Mouse (Mus musculus) gastrocnemius, postnatal 4 days (tissue): ENCODE measurements around the gene Prkar1b. TPM values are rescaled to one million over a fixed set of nuclear protein-coding genes. Genes with fewer than 3 reads are reported as not detected.

Experiments
- DNase-seq, 2 experiments: peaks; one replicate each; pipeline ENCODE4 v3.0.0; 2021 to 2022; ENCODE audit warnings: low spot score in 2 of 2, mixed read lengths in 2 of 2
- long read RNA-seq, 2 experiments: library from polyadenylated mRNA; stranded (forward); transcript quantifications; one replicate each; pipeline ENCODE4 v2.0.0; 2021
- total RNA-seq, 2 experiments: library from RNA; stranded (reverse); gene quantifications; 2 replicates each; pipeline ENCODE4 v1.2.3; 2021

The Prkar1b gene
- total RNA-seq: 1 to 10 TPM; 3.9 to 5.1 TPM
- long read RNA-seq, experiment 1, partial matches to known transcripts: 1 of 6 reads
- long read RNA-seq, experiment 1, other reads (novel, unspliced or antisense): 2 of 6 reads
- long read RNA-seq, experiment 2, partial matches to known transcripts: 0 of 4 reads
- long read RNA-seq, experiment 2, other reads (novel, unspliced or antisense): 0 of 4 reads

DNA sequence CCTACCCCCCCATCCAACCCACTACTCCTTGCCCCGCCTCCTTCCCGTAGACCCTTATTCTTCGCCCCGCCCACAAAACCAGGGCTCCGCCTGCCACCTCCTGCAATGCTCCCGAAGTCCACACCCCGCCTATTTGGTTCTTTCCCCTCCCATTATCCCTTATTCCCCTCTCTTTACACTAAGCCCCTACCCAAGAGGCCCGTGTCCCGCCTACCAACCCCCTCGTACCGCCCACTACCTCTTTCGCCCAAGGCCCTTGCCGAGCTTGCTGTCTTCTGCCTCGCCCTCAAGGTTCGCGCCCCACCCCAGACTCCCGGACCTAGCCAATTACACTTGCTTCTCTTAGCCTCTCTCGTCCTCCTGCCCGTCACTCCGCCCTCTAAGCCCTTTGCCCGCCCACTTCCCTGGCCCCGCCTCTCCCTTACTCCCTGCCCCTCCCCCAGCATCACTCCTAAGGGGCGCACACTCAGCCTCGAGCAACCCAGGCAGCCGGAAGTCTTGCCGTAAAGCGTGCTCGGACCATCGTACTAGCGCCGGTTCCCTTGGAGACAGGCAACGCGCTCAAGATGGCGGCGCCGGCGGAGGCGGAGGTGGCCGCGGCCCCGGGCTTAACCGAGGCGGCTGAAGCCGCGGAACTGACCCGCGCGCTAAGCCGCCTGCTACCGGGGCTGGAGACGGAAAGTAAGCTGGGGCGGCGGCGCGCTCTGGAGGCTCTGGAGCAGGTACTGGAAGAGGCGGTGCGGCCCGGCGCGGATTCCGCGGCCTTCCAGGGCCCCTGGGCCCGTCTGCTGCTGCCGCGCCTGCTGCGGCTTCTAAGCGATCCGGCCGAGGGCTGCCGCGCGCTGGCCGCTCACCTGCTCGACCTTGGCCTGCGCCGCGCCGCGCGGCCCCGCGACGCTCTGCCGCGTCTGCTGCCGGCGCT lies at the start of gene Prkar1b, which contains the start of gene Dnaaf5:
Gene Prkar1b (minus strand): TSS at position 321 of the 922 bp plus-strand sequence.
Gene Dnaaf5 (plus strand): TSS at position 543 of the 922 bp plus-strand sequence.
- peak; percentile 91 to 95 for DNase-seq

DNA sequence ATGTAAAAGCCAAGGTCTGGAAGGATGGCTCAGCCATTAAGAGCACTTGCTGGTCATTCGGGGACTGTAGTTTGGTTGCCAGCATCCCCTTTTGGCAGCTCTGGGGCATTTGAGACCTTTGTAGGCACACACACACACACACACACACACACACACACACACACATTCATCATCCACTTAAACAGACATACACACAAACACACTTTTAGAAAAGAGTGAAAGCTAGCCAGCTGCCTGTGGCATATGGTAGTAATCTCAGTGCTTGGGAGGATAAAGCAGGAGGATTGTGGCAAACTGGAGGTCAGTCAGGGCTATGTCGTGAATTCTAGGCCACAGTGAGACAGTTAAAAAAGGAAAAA lies 49.8 kb upstream of the Prkar1b start:
- no peak for DNase-seq

DNA sequence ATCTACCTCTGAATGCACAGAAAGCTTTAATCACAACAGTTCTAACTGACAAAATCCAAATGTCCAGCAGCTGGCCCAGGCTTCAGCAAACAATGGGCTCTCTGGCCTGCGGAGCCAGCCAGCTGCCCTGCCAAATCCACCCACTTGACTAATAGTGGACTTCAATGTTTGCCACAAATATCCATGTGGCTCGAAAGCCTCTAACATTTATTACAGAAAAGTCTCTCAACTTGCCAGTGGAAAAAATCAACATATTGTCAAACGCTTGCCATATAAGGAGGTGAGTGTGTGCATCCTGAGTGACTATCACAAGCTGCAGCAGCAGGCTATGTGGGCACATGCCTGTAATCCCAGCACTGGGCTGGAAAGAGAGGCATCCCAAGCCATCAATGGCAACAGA lies 49.0 kb upstream of the Prkar1b start:
- no peak for DNase-seq

DNA sequence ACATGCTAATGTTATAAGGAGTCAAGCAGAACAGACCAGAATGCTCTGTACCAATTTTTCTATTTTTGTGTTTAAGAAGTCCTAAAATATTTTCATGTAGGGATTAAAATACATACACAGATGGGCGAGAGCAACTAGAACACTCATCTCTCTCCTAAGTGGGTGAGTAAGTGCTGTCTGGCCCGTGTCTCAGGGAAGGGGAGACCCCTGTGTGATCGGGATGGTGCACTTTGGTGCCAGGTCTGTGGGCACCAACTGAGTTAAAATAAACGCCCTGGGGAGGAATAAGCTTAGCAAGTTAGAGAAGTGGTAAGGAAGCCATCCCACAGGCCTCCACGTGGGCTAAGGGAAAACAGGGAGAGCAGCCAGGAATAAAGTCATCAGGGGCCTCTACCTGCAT lies 41.2 kb upstream of the Prkar1b start:
- no peak for DNase-seq

DNA sequence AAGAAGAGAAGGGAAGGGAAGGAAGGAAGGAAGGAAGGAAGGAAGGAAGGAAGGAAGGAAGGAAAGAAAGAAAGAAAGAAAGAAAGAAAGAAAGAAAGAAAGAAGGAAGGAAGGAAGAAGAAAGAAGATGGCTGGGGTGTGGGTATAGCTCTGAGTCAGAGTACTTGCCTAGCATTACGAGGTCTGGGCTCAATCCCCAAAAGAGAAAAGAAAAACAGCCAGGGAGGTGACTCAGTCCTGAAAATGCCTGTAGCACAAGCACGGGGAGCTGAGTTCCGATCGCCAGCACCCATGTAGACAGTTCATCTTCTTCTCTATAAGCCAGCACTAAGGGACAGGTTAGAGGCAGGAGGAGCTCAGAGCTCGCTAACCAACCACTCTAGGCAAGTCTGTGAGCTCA lies 39.9 kb upstream of the Prkar1b start:
- DNase-seq: no peak

DNA sequence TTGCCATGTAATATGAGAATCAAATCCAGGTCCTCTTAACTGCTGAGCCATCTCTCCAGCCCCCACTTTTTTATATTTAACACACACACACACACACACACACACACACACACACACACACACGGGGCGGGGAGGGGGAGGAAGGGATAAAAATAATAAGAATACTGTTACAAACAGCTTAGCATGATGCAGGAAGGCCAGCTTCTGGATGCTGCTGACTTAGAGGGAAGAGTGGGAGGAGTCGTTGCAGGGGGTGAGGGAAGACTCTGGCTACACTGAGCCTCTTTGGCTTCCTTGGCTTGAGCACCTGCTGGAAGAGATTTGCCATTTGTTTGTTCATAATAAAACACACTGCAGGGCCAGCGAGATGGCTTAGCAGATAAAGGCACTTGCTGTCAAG lies 35.1 kb upstream of the Prkar1b start:
- DNase-seq: no peak

DNA sequence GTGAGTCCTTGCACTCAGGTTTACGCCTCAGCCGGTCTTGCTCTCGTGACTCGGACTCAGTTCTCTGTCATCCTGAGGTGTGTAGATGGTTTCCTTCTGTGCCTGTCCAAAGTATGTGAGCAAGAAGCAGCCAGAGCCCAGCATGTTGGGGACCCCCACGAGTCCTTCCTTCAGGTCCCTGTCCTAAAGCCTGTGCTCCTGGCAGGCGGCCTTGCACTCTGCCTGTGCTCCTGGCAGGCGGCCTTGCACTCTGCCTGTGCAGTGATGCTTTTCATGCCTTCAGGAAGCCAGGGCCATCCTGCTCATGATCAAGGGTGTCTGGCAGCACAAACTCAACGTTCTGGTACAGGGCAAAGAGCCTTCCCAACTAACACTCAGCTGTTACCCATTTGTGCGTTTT lies 33.8 kb upstream of the Prkar1b start:
- no peak for DNase-seq

DNA sequence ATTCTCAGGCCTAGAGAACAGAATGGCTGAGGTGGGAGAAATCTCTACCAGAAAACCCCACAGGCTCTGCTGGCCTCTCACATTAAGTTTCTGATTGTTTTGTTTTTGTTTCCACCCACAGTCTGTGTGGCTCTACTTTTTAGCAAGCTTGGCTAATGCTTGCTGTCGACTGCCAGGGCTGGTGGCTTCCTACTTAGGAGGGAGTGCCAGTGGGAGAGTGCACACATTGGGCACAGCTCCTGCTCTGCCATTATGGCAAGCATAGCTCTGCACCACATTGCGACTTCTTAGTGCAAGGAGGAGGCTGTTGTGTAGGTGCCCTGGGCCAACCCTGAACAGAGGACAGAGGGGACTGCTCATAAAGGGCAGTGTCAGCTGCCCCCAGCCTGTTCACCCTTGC lies 33.3 kb upstream of the Prkar1b start:
- no peak for DNase-seq

DNA sequence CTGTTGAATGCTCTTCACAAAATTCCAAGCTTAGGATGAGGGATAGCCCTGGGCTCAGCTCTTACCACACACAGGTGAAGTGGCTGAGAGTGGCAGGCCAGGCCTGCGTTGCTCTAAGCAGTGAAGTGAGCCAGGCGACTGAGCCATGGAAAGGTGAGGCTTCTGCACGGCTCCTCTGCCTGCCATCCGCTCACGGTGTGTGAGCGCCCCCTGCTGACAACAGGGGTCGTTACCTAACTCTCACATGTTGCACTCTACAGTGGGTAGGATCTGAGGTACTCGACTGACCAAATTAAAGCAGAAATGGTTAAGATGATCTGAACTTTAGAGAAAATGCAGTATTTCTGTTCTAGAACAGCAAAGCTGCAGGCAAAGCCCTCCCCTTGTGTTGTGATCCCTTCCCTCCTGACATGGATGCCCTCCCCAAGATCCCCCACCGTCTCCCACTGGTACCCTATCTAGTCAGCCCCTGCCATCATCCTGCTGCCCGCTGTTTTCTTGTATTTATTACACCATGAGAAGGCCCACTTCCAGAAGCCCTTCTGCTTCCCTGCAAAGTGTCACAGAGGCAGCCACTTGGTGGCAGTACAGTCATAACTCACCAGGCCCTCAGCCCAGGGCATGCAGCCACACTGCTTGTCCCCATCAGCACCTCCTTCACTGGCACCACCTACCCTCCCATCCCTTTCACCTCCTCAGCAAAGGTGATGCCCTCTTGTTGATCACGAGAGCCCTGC lies 29.3 kb upstream of the Prkar1b start:
- peak; percentile 76 to 78 for DNase-seq

DNA sequence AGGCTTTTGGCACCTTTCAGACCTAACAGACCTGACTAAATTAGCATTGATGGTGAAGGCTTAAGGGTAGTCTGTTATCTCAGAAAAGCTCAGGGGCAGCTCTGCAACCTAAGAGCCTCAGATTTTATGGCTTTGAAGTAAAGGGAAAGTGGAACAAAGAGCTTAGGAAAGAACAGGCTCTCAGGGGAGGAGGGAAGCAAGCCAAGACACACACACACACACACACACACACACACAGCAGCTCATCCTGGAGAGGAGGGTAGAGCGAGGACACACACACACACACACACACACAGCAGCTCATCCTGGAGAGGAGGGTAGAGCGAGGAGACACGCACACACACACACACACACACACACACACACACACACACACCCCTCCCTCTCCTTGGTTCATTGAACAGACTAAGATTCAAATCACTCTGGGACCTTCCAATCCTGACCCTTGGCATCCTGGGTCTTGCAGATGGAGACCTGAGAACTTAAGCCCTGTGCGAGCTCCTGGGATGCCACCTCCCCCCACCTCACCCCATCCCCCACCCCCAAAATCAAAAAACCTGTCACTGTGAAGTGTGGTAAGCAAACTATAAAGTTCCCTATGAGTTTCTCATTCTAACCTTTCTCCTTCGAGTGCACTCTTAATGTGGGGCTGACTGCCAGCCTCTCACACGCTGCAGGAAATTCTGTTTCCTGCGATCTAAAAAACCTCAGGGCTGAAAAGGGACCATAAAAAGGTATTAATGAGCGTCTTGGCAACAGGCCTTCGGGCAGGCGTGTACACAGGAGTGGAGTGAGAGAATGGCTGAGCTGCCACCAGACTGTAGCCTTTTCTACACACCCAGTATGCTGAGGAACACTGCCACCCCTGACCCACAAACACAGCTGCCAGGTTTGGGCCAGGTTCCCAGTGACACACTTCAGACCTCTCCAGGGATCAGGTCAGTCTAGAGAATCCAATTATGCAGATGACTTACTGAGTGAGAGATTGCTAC lies 25.1 kb upstream of the Prkar1b start:
- DNase-seq: peak in 1 of 2 experiments; percentile 32

DNA sequence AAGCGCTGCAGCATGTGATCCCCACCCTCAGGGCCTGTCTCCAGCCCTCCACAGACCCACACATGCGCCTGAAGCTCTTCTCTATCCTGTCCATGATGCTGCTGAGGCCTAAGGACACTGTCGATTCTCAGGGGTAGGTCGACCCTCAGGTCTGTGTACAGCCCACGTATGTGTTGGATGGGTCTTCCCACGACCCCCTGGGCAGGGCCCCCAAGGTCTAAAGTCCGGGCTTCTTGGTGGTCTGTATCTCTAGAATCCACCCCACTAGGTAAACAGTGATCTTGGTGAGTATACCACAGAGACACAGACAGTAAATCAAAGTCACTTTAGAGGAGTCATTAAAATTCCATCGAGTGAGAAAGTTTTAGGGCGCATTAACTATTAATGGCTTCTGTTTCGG lies 24.3 kb upstream of the Prkar1b start:
- DNase-seq: no peak

DNA sequence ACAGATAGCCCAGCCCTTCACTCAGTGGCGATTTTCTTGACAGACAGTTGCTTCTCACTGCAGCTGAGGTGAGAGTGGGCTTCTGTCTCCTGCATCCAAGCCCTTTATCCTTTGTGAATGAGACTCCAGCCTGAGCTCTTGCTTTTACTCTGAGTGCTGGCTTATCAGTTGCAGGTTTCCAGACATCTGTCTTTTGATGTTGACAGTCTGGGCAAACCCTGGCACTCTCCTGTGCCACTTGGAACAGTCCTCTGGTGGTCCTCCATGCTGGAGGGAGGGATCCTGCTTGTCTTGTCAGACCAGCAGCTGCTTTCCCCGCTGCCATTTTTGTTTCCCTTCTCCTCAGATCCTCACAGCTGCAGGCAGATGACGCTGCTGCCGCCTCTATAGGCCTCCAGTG lies 22.1 kb upstream of the Prkar1b start:
- no peak for DNase-seq

DNA sequence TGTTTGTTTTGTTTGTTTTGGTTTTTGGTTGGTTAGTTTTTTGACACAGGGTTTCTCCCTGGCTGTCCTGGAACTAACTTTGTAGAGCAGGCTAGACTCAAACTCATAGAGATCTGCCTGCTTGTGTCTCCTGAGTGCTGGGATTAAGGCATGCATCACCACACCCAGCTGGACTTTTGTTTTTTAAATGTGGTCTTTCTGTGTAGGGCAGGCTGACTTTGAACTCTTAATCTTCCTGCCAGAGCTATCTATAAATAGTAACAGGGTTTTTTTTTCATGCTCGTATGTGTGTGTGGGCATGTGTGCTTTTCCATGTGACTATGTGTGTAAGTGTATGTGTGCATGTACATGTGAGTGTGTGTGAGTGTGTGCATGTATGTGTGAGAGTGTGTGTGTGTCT lies 17.7 kb upstream of the Prkar1b start:
- DNase-seq: no peak

DNA sequence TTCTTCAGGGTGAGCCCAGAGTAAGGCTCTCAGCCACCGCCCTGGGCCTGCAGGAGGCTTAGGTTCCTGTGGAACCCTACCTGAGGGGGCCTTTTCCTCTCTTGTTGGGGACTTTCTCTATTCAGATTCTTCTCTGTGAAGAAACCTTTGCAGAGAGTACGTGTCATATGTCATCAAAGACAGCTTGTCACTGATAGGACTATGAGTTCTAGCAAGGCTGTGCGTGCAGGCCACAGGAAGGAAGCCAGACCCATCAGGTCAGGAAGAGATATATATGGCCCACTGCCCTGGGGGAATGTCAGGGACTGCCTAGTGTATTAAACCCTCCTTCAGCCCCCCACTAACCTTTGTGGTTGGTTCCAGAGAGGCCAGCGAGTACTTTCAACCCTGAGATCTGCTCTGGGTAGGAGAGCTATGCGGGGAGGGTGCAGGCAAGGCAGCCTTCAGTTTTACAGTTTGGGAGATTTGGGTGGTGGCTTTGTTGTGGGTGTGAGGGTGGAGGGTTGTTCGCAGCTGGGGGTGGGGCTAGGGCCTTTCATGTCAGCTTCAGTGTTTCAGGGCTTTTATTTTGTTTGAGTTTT lies 17.1 kb upstream of the Prkar1b start:
- no peak for DNase-seq

DNA sequence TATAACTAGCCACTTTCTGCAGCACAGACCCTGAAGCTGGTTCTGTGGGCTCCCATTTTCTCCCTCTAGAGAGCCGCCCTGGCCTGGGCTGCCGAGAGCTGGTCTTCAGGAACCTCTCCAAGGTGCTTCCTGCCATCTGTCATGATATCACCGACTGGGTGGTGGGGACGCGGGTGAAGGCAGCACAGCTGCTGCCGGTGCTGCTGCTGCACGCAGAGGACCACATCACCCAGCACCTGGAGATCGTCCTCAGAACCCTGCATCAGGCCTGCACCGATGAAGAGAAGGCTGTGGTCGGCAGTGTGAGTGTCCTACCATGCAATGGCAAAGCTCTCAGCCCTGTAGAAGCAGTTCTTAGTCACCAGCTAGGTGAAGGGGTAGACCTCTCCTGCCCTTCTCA lies 11.8 kb upstream of the Prkar1b start:
- no peak for DNase-seq

DNA sequence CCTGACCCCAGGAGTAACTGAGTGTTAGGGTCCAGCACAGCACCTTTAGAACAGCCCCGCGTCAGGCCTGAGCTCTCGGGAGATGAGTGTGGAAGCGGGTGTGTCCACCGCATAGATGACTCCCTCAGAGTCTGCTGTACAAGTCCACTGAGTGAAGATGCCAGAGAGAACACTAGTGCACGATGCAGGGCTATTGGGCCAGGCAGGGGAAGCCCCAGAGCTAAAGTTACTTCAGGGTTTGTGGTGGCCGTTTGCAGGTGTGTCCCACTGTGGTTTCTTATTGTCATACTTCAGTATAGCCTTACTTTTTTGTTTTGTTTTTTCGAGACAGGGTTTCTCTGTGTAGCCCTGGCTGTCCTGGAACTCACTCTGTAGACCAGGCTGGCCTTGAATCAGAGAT lies 11.1 kb upstream of the Prkar1b start:
- DNase-seq: no peak

DNA sequence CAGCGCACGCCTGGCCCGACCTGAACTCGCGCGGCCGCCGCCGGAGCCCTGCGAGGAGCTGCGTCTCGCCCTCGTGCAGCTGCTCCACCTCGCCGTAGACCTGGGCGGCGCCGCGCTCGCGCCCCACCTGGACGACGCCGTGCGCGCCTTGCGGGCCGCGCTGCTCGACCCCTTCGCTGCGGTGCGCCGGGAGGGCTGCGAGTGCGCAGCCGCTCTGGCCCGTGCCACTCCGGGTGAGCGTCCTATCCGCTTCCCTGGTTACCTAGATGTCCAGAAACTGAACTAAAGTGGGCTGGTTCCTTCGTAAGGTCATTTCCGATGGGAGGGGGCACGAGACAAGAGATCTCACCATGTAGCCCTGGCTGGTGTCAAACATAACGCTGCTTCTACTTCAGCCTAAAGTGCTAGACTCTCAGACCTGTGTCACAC lies 816 bp upstream of the Prkar1b start:
- no peak for DNase-seq

DNA sequence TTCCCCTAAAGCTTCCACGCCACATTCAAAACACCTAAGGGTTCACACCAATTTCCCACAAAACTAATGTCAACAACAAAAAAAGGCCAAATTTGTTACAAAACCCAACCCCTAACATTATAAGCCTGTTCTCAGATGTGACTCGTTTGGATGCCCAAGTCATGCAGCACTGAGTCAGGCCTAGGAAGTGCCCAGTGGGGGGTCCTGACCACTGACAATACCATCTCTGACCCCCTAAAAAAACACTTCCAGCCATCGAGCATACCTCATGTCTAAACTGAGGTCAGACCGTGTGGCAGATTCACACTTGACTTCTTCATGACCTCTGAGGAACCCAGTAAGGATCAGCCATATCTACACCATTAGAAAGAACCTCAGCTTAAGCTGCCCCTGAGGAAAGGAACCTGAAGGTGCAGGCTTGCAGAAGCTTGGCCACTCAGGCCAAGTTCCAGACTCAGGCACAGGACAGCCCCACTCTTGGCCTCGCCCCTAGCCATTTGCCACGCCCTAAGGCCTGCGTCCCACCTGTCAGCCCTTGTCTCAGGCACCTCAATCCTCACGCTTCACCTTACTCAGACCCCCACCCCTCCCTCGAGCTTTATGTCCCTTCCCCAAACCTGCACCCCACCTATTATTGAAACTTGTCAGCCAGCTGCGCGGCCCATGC lies 662 bp downstream of the Prkar1b start:
- no peak for DNase-seq

DNA sequence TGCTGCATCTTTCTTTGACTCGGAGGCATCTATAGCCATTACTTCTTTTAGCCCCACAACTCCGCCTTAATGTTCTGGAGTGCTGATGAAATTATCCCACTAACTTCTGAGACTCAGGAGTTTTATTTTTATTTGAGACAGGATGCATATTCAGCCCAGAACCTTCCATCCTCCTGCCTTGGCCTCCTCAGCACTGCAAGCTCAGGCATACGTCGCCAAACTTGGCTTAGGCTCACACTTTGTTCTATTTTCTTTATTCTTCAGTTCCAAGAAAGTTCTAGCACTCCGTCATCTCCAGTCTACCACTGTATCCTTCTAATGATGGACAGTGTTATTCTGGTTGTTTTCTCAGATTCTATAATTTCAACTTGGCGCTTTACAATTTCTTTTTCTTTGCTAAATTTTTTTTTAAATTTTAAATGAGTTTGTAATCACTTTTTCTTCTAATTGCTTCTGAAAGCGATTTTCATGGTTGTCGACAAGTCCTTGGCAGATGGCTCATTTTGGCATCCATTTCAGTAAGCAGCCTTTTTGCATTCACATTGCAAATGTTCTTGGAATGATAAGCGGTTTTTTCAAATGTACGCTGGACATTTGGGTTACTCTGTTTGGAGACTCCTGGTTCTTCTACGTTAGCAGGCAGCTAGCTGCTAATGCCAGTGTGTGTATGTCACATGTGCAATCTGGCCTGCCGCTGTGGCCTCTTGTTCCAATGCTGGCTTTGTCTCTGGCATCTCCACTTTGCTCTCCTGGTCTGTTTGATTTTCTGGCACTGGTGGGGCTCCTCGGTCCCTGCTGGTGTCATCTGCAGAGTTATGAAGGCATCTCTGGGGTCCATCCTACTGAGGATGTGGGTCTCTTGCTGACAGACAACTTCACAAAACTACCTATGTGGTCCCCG lies 2.4 kb downstream of the Prkar1b start:
- DNase-seq: no peak
